Mouse (Mus musculus) neural tube, embryonic 11.5 days (tissue): ENCODE measurements around the gene Foxb1. TPM values are rescaled to one million over a fixed set of nuclear protein-coding genes. Genes with fewer than 3 reads are reported as not detected.
A peak's percentile ranks its signal among the peaks of the same experiment; 100 is the strongest.

ENCODE experiments used
- ATAC-seq: fragments of 200-750 bp; cut with Nextera tagmentation; 2 replicates; pipeline ENCODE4 v1.8.0; 2017; ENCODE audit warnings: moderate number of reproducible peaks, mild to moderate bottlenecking, moderate TSS enrichment, moderate library complexity; ENCODE audit not compliant: insufficient read depth, low FRiP score, low TSS enrichment
- DNase-seq: peaks from one replicate; pipeline ENCODE4 v3.0.0-alpha.2; 2015; ENCODE audit warnings: low spot score
- H3K27ac ChIP-seq: fragments of 300-500 bp; sonication (generic); 2 replicates; pipeline ENCODE4 v1.5.1; 2014; ENCODE audit warnings: low read depth, mild to moderate bottlenecking, low read length
- H3K27me3 ChIP-seq: fragments of 300-500 bp; sonication (generic); 2 replicates; pipeline ENCODE4 v1.6.1; 2014; ENCODE audit warnings: mild to moderate bottlenecking, low read length, mixed read lengths; ENCODE audit not compliant: control insufficient read depth, insufficient read depth
- H3K36me3 ChIP-seq: fragments of 300-500 bp; sonication (generic); 2 replicates; pipeline ENCODE4 v1.6.1; 2014; ENCODE audit warnings: mild to moderate bottlenecking, low read length, moderate library complexity, mixed read lengths; ENCODE audit not compliant: control insufficient read depth, insufficient read depth
- H3K4me1 ChIP-seq: fragments of 300-500 bp; sonication (generic); 2 replicates; pipeline ENCODE4 v1.6.1; 2014; ENCODE audit warnings: low read length, mixed read lengths; ENCODE audit not compliant: control insufficient read depth, insufficient read depth
- H3K4me2 ChIP-seq: fragments of 300-500 bp; sonication (generic); 2 replicates; pipeline ENCODE4 v1.6.1; 2014; ENCODE audit warnings: low read depth, mild to moderate bottlenecking, moderate library complexity
- H3K4me3 ChIP-seq: fragments of 300-500 bp; sonication (generic); 2 replicates; pipeline ENCODE4 v1.5.1; 2014; ENCODE audit warnings: low read depth, low read length
- H3K9ac ChIP-seq: fragments of 300-500 bp; sonication (generic); 2 replicates; pipeline ENCODE4 v1.6.1; 2014; ENCODE audit warnings: mild to moderate bottlenecking, low read length
- H3K9me3 ChIP-seq: fragments of 300-500 bp; sonication (generic); 2 replicates; pipeline ENCODE4 v1.6.1; 2016; ENCODE audit warnings: low read length; ENCODE audit not compliant: control insufficient read depth
- WGBS: fragments of 180-500 bp; shearing (Covaris S2); extraction: QIAGEN DNeasy Blood & Tissue Kit; methylation state at CpG from one replicate; pipeline ENCODE4 v1.1.7; 2014; 5-methylcytosine and 5-hydroxymethylcytosine counted together
- polyA plus RNA-seq: library from polyadenylated mRNA; unstranded; fragments of >200 nt; fragmentation: Nextera tagmentation; extraction: Ambion mirVana; gene quantifications from 2 replicates; pipeline ENCODE4 v1.2.1, GENCODE M21; 2014

The Foxb1 gene
- polyA plus RNA-seq, 1 experiment from 2014 or later: 3.7 TPM

- Histone ChIP-seq H3K36me3 (no peaks in the 10 kb centered on the region), H3K27me3 (peaks cover 82% of the 10 kb centered on the region), H3K9me3 (no peaks in the 10 kb centered on the region), H3K4me1 (peaks cover 41% of the 10 kb centered on the region), H3K4me2 (peak overlapping the region; percentile 73; the same call in 1 of the 2 replicates), H3K27ac (no peak overlapping the region), H3K9ac (no peak overlapping the region), H3K4me3 (no peak overlapping the region)
- ATAC-seq (no peak), DNase-seq (peak; percentile 76)
- WGBS: under 1% methylated on average over 8 of the region's 8 CpGs
These were observed 5.6 kb upstream of the Foxb1 start for GRCm38 (mm10) chr9:69766301-69766700.

- ATAC-seq (no peak), DNase-seq (no peak)
- peak overlapping the region; percentile 18; the same call in 1 of the 2 replicates for H3K9ac ChIP-seq
- no peaks in the 10 kb centered on the region for H3K9me3 ChIP-seq
- H3K4me2 ChIP-seq: peak overlapping the region; percentile 73
- H3K27me3 ChIP-seq: peaks cover 83% of the 10 kb centered on the region
- 5% methylated on average over 8 of the region's 8 CpGs for WGBS
- 0 out of 2 replicates have a peak overlapping the region, but pooled peaks have one; percentile 6 for H3K4me3 ChIP-seq
- H3K27ac ChIP-seq: no peak overlapping the region
- H3K36me3 ChIP-seq: no peaks in the 10 kb centered on the region
- peaks cover 48% of the 10 kb centered on the region for H3K4me1 ChIP-seq
These were observed 4.8 kb upstream of the Foxb1 start for GRCm38 (mm10) chr9:69765483-69766050.

GRCm38 (mm10) chr9:69764586-69765482 is 4.1 kb upstream of the Foxb1 start:
- ATAC-seq (peak; percentile 5; the same call in 1 of the 2 replicates), DNase-seq (peak; percentile 65)
- H3K36me3 ChIP-seq: no peaks in the 10 kb centered on the region
- peaks cover 51% of the 10 kb centered on the region for H3K4me1 ChIP-seq
- peak overlapping the region; percentile 18; the same call in 1 of the 2 replicates for H3K9ac ChIP-seq
- peak overlapping the region; percentile 19 for H3K4me3 ChIP-seq
- WGBS: 1% methylated on average over 42 of the region's 42 CpGs
- H3K27me3 ChIP-seq: peaks cover 83% of the 10 kb centered on the region
- 0 out of 2 replicates have a peak overlapping the region, but pooled peaks have one; percentile 20 for H3K27ac ChIP-seq
- no peaks in the 10 kb centered on the region for H3K9me3 ChIP-seq
- peak overlapping the region; percentile 73 for H3K4me2 ChIP-seq

DNA sequence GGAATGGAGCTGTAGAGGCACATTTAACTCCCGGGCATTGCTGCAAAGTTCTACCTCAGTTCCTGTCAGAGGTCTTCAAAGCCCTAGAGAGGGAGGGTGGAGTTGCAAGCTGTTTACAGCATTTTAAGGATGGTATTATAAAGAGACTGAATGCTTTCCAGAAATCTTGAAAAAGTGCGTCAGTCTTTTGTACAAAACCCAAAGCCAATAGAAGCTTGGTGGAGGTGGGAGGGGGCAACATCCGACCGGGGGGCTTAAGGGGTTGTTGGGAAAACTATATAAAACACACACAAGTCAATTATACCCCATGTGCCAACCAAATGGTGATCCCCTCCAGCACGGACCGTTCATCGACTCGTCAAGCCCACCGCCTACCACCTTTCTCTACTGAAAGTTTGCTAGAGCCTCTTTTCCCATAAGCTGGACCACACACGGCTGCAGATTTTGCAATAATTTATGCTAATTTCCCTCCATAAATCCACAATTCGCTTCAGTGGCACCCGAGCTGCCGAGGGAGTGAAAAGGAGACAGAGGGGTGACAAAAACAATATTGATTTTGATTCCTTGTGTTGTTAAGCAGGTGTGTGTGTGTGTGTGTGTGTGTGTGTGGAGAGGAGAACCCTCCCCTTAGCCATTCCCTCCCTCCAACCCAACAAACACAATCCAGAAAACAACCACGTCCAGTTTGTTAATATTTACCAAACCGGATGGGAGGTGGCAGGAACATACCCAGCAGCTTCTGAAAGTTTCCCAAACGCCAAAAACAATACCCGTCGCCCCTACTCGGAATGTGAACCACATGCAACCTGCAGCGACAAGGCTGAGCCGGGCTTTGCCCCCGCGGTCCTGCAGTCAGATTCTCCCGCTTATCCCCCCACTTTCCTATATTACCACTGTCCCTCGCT is 3.2 kb upstream of the Foxb1 start:
- H3K27ac ChIP-seq: 0 out of 2 replicates have a peak overlapping the region, but pooled peaks have one; percentile 20
- no peaks in the 10 kb centered on the region for H3K36me3 ChIP-seq
- H3K9ac ChIP-seq: no peak overlapping the region
- peaks cover 83% of the 10 kb centered on the region for H3K27me3 ChIP-seq
- DNase-seq (peak; percentile 48), ATAC-seq (no peak)
- under 1% methylated on average over 25 of the region's 25 CpGs for WGBS
- H3K4me2 ChIP-seq: peak overlapping the region; percentile 73
- H3K4me1 ChIP-seq: peaks cover 56% of the 10 kb centered on the region
- peak overlapping the region; percentile 19 for H3K4me3 ChIP-seq
- no peaks in the 10 kb centered on the region for H3K9me3 ChIP-seq

- Histone ChIP-seq H3K4me3 (peak overlapping the region; percentile 10; the same call in 1 of the 2 replicates), H3K9ac (no peak overlapping the region; the same call in 1 of the 2 replicates), H3K4me1 (peaks cover 50% of the 10 kb centered on the region), H3K9me3 (no peaks in the 10 kb centered on the region), H3K27me3 (peaks cover 78% of the 10 kb centered on the region), H3K4me2 (peak overlapping the region; percentile 73), H3K36me3 (no peaks in the 10 kb centered on the region), H3K27ac (no peak overlapping the region)
- peak; percentile 66 for DNase-seq
- WGBS: 0% methylated on average over 14 of the region's 14 CpGs
- no peak for ATAC-seq
These were observed 2.0 kb upstream of the Foxb1 start for GRCm38 (mm10) chr9:69762703-69763102.

GRCm38 (mm10) chr9:69762221-69762620 is 1.5 kb upstream of the Foxb1 start:
- ATAC-seq (no peak), DNase-seq (no peak)
- H3K4me2 ChIP-seq: peak overlapping the region; percentile 73
- no peaks in the 10 kb centered on the region for H3K36me3 ChIP-seq
- peaks cover 76% of the 10 kb centered on the region for H3K27me3 ChIP-seq
- H3K27ac ChIP-seq: no peak overlapping the region
- under 1% methylated on average over 12 of the region's 12 CpGs for WGBS
- H3K9me3 ChIP-seq: no peaks in the 10 kb centered on the region
- peak overlapping the region; percentile 16; the same call in 1 of the 2 replicates for H3K4me3 ChIP-seq
- H3K9ac ChIP-seq: no peak overlapping the region
- H3K4me1 ChIP-seq: peaks cover 51% of the 10 kb centered on the region

DNA sequence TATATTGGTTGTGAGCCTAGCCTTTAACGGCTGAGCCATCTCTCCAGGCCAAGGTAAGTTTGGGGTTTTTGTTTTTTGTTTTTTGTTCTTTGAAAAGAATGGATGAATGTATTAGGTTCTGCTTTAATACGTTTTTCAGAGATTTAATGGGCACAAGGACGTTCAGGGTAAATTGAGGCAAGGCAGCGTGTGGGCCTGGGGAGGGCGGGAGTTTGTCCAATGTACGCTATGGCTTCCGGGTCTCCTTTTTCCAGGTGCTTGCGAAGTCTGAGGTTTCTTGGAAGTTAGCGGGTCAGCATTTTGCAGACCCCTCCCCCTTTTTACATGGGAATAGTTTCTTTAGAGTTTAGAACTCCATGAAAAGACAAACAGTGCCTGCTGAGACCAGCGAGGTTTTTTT is 829 bp upstream of the Foxb1 start:
- ATAC-seq: no peak
- Histone ChIP-seq H3K9me3 (no peaks in the 10 kb centered on the region), H3K4me2 (peak overlapping the region; percentile 73), H3K4me1 (peaks cover 52% of the 10 kb centered on the region), H3K36me3 (no peaks in the 10 kb centered on the region), H3K9ac (no peak overlapping the region), H3K4me3 (peak overlapping the region; percentile 10; the same call in 1 of the 2 replicates), H3K27me3 (peaks cover 77% of the 10 kb centered on the region), H3K27ac (no peak overlapping the region)
- no peak for DNase-seq
- WGBS: under 1% methylated on average over 10 of the region's 10 CpGs

GRCm38 (mm10) chr9:69759721-69760221 is 969 bp downstream of the Foxb1 start:
- ATAC-seq: no peak
- peak overlapping the region; percentile 61 for H3K4me3 ChIP-seq
- H3K9me3 ChIP-seq: no peaks in the 10 kb centered on the region
- peak overlapping the region; percentile 74 for H3K9ac ChIP-seq
- peak overlapping the region; percentile 73 for H3K4me2 ChIP-seq
- peaks cover 44% of the 10 kb centered on the region for H3K4me1 ChIP-seq
- no peak overlapping the region for H3K27ac ChIP-seq
- H3K36me3 ChIP-seq: no peaks in the 10 kb centered on the region
- DNase-seq: peak; percentile 58
- H3K27me3 ChIP-seq: peaks cover 63% of the 10 kb centered on the region
- under 1% methylated on average over 44 of the region's 44 CpGs for WGBS
